Mouse (Mus musculus) right cerebral cortex, postnatal 10 days (tissue): ENCODE measurements at regions not wholly inside any gene's neighbourhood (a gene's known extent, or its start where the extent isn't known, plus 50 kb on each side); places are given as distances from the start of the nearest gene placed in this dataset.
"Not testable (repeated sequence)": the region's sequence is repeated elsewhere in the genome, so short reads cannot be mapped to it uniquely, and the experiment has no call there.

Experiments used
- DNase-seq, 2 experiments: peaks; one replicate each; pipeline ENCODE4 v3.0.0; 2021; ENCODE audit warnings: low spot score in 2 of 2

DNA sequence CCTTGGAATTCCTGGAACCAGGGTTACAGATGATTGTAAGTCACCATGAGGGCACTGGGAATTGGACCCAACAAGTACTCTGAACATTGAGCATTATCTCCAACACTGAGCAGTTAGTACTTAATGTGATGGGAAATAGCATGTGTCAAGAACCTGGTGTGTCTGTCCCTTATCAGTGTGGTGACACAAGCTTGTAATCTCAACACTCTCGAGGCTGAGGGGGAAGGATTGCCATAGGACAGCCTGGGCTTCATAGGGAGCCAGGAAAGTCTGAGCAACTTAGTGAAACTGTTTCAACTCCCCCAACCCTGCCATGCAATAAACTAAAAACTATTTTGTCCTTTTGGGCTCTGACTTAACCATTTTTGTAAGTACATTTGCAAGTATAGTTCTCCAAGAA lies 100.0 kb downstream of the Wdr20rt start:
- no peak for DNase-seq

DNA sequence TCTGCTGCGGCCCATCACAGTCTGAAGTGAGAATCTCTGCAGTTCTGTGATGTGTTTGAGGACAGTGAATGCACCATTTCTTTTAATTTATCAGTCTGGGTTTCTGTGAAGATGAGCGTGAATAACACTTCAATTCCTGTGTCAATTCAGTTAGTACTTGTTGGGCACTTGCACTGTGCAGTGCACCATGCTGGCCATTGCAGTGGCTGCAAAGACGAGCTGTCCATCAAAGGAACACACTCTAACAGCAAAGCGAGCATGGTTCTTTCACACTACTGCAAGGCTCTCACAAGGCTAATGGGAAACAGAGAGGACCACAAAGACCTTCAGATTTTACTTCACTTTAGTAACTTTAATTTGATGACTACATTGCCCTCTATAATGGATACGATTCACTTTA lies 103.2 kb downstream of the Wdr20rt start:
- DNase-seq: no peak

DNA sequence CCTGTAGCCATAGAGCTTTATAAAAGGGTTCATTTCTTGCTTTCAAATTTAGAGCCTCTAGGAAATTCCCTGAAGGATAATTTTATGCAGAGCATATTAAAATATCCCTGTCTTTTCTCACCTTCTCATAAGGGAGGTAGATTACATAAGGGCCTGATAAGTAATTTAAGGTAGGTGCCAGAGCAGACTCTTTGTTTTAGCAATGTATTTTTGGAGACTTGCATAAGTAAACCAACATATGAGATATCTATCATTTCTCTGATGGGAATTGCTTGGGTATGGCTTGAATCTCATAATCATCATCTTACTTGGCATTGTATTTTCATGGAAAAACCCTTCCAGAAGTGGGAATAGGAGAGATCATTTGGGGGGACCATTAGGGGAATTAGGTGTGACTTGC lies 104.4 kb downstream of the Wdr20rt start:
- DNase-seq: no peak

DNA sequence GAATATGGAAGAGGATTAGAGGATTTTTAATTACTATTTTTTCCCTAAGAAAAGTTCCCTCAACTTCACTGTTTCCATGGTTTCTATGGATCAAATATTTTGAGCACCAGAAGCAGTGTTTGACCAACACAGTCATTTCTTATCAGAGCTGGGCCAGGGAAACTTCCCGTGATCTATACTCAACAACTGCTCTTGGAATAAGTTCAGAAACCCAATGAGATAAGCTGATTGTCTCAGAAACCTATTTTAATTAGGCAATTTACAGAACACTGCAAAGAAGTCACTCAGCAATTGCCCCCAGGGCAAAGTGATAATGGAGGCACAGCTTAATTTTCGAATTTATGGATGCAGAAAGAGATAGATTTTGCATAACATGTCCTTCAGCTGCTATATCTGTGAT lies 114.7 kb downstream of the Wdr20rt start:
- no peak for DNase-seq

DNA sequence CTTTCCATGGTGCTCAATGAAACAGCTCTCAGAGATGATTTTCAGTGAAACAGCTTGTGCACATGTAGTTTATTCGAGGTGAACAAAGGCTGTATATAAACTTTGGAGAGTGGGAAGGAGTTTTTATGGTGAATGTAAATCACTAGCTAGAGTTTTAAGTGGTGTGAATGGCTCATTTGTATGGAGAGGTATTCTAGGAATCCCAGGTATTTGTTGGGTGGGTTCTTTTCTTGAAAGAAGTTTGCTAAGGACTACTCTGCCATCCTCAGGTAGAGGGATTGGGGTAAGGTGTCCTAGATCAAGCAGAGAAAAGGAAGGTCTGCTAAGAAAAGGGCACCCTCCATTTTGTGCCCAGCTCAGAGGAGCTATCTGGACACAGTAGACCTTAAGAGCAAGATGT lies 121.9 kb downstream of the Wdr20rt start:
- no peak for DNase-seq

DNA sequence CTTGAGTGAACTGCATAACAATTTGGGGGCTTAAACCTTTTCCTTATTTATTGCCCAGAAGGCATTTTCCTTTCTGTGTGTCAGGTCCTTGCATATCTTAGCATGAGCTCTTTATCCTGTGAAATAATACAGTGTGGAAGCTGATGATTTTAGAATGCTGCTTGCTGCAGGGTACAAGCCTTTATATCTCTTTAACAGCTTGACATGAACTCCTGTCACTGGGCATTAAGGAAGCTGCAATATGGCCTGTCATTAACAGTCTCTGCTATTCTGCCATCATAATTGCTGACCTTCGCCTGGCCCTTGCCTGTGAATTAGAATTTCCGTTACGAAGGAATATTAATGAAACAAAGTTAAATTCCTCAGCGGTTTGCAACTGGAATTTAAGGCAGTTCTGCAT lies 124.2 kb downstream of the Wdr20rt start:
- DNase-seq: no peak

DNA sequence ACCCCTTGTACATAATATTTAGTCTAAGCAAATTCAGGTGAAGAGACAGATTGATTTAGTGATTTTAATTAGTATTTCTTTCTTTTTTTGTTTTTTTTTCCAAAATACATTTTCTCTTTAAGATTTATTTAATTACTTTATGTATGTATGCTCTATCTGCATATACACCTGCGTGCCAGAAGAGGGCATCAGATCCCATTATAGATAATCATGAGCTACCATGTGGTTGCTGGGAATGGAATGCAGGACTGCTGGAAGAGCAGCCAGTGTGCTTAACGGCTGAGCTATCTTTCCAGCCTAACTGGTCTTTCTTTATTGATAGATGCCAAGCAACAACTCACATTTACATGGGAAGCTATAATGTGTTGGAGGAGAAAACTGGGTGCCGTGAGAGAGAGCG lies 138.9 kb downstream of the Wdr20rt start:
- no peak for DNase-seq

DNA sequence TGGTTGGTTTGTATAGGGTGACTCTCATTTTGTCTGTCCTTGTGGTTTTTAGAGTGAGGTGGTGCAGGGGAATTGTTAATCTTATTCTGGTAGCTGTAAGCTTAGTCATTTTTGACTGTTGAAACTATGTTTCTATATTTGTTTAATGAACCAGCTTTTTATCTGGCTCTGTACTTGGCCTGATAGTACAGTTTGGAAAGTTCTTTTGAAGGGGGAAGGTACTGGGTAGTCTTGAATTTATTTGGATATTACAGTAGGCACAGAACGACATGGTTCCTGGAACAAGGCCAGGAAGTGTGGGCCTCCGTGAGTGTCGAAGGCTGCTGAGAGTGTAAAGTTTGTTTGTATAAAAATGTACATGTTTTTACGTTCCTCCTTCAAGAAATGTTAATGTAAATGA lies 142.0 kb downstream of the Wdr20rt start:
- no peak for DNase-seq

DNA sequence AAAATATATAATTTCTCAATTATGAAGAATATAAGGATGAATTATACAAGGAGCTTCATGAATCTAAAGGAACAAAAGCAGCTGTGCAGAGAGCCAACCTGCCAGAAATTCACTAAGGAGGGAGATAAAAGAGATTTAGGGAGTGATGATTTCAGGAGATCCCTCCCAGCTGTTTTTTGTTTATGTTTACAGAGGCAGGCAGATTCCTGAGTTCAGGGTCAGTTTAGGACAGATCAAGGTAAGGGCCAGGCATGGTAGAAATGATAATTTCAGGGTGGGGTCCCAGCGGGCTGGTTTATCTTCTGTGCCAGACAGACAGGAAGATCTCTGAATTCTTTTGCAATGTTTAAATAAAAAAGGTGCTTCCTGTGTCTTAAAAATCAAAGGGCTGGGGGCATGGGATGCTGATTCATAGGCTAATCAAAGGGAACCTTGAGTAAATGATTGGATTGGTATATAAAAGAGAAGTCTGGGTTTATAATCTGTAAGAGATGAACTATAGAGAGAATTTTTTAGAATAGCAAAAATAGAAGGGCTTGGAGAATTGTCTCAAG lies 142.6 kb downstream of the Wdr20rt start:
- DNase-seq: no peak

DNA sequence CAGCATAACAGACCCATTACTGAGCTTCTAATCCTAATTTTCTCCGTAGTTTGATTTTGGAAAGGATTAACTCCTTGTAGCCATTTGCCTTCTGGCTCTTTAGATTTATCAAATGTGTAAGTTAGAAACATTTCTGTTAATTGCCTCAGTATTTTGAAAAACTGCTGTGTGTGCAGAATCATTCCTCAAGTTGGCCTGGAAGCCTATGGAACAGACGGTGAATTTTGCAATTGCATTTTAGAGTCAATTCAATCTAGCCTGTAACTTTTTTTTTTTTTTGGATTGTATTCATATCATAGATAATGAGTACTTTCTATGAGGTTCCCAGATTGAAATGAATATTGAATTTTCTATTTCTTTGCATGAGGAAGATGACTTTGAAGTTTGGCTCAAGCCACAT lies 146.3 kb downstream of the Wdr20rt start:
- no peak for DNase-seq

DNA sequence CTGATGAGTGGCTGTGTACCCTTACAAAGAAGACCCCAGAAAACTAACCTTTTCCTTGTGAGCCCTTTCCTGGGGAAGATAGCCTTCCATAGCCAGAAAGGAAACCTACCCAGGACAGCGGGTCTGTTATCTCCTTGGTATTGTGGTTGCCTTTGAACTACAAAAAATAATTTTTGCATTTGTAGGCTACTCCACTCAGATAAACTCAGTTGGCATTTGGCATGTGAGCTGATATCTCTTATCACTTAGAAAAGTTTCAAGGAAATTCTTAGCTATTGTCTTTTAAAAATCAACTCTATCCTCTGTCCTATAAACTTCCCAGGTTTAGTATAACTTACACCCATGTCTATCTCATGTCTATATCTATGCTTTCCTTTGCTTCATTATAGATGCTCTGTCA lies 154.0 kb downstream of the Wdr20rt start:
- no peak for DNase-seq

DNA sequence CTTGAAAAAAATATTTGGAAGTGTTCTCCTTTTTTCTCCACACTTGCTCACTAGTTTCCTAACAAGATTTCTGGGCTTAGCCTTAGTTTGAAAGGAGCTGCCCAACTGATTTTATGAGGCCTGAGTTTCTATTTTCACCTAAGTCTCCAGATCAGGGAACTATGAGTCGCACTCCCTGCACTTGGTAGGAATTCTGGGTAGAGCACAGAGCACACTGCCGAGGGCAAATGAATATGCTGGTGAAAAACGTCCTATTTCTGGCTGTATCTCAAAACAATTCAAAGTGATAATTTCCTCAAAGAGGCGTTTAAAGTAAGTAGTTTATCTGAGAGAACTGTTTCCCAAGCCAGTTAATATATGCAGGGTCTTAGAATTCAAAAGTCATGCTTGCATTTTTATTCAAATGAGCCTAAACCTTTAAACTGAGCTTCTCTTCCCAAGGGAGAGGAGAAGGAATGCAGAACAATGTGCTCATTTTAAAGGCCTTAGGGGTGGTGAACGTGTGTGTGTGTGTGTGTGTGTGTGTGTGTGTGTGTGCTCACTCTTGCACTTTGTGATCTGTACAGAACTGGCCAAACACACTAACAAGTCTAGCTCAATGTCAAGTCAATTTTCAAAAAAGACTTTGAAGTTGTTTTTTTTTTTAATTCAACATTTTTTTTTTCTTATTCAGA lies 156.9 kb downstream of the Wdr20rt start:
- no peak for DNase-seq

DNA sequence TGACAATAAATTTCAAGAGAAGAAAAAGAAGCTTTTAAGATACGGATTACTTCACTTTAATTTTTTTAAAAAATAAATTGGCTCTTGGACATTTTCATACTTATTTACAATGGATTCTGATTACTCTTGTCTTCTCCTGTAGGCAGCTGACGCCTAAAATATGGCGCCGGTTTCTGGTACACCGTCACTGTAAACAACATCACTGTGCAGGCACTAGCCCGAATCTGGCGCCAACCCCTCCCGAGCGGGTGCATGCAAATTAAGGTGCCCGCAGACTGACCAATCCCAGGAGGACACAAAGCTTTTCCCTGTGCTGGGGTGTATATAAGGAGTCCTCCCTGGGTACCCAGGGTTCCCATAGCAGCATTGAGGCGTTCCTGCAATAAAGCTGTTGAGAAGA lies 157.5 kb downstream of the Wdr20rt start:
- DNase-seq: not testable (repeated sequence)

DNA sequence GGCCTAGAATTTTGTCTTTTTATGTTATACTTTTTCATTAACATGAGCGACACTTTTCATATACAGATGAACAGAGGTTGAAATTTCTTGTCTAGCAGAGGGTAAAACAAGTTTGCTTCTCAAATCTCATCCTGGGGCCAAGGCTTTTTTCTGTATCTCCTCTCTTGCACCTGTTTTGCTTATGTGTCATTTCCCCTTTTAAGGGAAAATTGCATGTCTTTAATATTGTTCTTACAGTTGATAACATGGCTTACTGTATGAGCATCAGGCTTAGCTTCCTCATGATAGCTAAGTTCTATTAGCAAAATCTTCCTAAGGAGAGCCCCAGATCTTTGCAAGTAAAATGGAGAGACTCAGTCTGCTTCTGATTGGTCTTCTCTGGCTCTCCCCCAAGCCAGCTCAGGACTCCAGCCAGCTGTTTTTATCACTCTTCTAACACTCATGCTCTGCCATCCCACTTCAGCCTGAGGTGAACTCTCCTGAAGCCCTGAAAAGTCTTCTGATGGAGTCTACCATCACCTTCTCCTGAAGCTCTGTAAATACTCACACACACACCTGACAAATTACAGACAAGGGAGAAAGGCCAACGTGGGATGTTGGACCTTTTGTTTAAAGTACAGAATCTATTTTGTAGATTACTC lies 160.8 kb downstream of the Wdr20rt start:
- no peak for DNase-seq

DNA sequence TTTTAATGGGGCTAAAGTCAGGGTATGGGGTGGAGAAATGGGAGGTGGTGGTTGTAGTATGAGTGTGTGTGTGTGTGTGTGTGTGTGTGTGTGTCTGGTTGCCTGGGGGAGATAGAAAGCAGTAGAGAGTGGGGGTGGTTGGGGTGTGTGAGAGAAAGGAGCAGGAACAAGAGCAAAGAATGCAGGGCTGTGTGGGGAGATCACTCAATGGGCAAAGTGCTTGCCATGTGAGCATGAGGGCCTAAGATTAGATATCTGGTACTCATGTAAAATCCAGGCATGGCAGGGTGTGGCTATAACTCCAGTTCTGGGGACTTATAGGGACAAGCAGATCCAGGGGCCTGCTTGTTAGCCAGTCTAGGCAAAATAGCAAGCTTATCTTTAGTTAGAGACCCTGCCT lies 161.7 kb downstream of the Wdr20rt start:
- DNase-seq: no peak

DNA sequence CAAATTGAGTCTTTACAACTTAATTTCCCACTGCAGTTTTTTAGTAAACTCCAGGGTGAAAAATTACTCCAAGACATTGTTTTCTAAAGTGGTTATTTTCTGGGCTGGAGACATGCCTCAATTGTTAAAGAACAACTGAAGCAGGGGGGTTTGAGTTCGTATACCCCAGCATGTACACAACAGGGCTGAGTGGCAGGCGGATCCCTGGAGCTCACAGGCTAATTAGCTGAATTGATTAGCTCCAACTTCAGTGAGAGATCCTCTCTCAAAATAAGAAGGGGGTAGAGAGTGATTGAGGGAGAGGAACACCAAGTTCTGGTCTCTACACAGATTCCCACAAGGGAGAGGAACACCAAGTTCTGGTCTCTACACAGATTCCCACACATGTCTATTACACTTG lies 164.2 kb downstream of the Wdr20rt start:
- DNase-seq: no peak

DNA sequence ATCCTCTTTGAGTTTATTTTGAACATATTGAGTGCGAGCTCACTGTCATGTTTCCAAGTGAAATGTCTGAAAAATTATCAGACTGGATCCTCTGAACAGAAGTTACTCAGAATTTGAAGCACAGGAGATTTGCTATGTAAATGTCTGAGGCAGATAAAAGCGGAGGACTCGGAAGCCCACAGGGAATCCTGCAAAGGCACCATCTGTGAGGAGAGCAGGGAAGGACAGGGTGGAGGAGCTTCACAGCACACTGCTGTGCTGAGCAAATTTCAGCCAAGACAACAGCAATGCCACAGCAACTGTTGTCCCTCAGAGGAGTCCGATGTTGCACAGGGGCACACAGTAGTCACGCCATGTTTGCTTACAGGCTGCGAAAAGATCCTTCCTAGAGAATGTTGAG lies 165.0 kb downstream of the Wdr20rt start:
- DNase-seq: peak; percentile 51 to 56

DNA sequence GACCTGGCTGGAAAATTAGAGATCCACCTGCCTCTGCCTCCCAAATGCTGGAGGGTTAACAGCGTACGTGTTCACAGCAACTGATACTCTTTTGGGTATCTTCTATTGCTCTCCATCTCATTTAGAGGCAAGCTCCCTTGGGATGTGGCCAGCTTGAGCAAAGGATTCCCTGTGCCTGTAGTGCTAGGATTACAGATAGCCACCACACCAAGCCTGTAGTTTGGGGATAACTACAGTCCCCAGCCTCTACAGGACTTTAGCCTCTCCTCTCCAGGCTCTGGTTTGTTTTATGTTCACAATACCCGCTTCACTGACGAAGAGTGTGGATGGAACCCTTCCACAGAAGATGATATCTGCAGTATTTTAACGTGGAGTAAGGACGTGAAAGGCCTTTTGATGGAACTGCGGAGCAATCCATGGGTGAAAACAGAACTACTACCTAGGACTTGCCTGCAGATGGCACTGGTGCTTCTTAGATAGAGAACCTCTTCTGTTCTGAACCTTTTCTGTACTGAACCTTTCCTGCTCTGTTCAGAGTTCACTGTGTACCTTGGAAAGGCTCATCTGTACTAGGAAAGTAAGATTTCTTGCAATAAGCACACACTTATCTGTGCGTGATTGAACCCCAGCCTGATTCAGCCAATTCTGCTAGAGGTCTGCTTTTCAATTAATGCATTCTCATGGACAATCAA lies 176.6 kb downstream of the Wdr20rt start:
- peak; percentile 74 to 83 for DNase-seq

DNA sequence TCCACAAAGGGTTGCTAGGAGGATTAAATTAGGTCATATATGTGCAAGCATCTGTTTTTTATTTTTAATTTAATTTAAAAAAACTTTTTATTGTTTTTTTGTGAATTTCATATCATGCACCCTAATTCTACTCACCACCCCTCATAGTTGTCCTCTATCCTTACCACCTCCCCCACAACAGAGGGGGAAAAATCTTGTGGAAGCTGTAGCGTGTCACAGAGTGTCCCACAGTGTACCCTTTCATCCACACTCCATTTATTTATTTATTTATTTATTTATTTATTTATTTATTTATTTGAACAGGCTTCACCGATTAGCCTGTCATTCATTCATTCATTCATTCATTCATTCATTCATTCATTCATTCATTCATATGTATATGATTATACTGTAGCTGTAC lies 177.8 kb downstream of the Wdr20rt start:
- DNase-seq: no peak

DNA sequence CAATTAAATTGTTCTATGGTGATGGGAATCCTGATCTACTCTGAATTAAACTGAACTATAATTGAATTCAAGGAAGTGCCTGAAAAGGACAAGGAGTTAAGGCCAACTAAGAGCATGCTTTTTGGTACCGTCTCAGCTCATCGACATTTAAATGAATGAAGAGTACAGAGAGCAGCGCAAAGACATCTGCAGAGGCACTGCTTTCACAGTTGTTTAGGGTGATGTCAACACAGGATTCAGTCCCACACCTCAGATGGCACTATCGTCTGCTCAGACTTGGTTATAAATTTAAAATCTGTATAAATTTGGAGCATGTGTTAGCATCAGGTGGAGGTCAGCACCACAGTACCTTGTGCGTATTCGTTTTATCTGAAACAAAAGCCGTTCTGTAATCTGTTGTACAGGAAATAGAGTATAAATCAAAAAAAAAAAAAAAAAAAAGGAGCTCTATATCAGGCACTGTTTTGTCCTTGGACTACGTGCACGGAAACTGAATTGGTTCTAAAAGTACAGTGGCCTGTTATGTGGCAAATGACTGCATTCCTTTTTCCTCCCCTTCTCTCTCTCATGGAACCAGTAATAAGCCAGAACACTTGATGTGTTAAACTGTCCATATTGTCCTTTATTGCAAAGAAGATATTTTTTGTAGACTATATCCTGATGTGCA lies 187.8 kb downstream of the Wdr20rt start:
- DNase-seq: no peak

DNA sequence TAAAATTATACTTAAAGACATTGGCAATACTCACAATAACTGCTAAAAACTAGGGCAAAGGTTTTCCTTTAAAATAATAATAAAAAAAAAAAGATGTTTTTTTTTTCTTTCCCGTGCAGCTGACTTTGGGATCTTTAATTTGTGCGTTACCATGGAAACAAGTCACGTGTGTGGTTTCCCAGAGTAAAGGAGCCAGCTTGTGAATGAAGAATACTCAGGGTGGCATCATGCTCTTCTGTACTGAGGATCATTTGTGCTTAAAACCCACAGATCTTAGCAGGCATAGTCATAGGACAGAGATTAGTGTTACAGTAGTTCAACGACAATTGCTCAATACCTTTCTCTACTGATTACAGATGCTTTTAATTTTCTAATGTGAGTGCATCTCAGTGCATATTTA lies 189.1 kb downstream of the Wdr20rt start:
- peak; percentile 55 to 71 for DNase-seq

DNA sequence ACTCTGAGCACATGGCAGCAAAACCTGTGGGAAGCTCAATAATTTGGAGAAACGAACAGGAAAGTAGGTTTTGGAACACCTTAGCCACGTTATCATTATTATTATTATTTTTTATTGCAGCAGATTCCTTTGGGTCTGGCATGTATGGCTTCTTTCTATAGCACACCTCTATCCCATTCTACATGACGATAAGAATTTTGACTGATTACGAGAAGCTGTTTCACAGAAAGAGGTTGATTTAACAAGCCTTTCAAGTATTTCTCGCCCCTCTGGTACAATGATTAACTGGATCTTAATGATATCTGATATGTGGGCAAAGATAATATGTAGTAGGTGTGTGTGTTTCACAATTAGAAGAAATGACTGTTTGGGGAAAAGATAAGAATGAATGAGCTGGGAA lies 191.6 kb downstream of the Wdr20rt start:
- no peak for DNase-seq
